In genomic region chr5:21680940-21681339, GRCm38 (mm10) we compare ENCODE assay signal across 19 mouse cellular contexts. TPM values are rescaled to one million over a fixed set of nuclear protein-coding genes. Genes with fewer than 3 reads are reported as not detected.
DNase-seq lines count a peak whose midpoint lies in the region; ATAC-seq and TF ChIP-seq lines count a peak whose summit lies in the region.
"Had no signal": no experiment of that assay in that cellular context is flagged by ENCODE, and none has a peak within 500 bp of the region (broad histone marks: within the 10 kb centered on the region; RNA-seq: fewer than 3 reads in every experiment).

No protein-coding gene starts in this region.

- no peak overlapping the region for H3K9ac ChIP-seq in kidney, embryonic 16.5 days (replicated peaks; ENCODE audit: low read length)
- H3K9ac ChIP-seq in intestine, postnatal 0 days (ENCODE audit: low read depth, low read length): no peak overlapping the region
- no peak overlapping the region for H3K9ac ChIP-seq in hindbrain, embryonic 11.5 days (ENCODE audit: low read depth, low read length)
- H3K9ac ChIP-seq: embryonic facial prominence, embryonic 15.5 days; hindbrain, embryonic 12.5 days; midbrain, embryonic 13.5 days had no signal

- WGBS in kidney, embryonic 16.5 days: 78% methylated on average over 5 of the region's 5 CpGs
- WGBS in intestine, postnatal 0 days: 86% methylated on average over 5 of the region's 5 CpGs
- 92% methylated on average over 5 of the region's 5 CpGs for WGBS in hindbrain, embryonic 11.5 days

- H3K4me1 ChIP-seq in kidney, embryonic 16.5 days (ENCODE audit: insufficient read depth, low read length): peaks cover 15% of the 10 kb centered on the region; the same call in 1 of the 2 replicates
- no peaks in the 10 kb centered on the region for H3K4me1 ChIP-seq in intestine, postnatal 0 days (replicated peaks; ENCODE audit: control insufficient read depth, insufficient read depth, low read length)
- no peaks in the 10 kb centered on the region for H3K4me1 ChIP-seq in hindbrain, embryonic 11.5 days (replicated peaks; ENCODE audit: control insufficient read depth, insufficient read depth, low read length)
- H3K4me1 ChIP-seq: hindbrain, embryonic 12.5 days; midbrain, embryonic 13.5 days had no signal

- H3K9me3 ChIP-seq in kidney, embryonic 16.5 days (ENCODE audit: low read length): peaks cover 13% of the 10 kb centered on the region; the same call in 1 of the 2 replicates
- no peaks in the 10 kb centered on the region for H3K9me3 ChIP-seq in intestine, postnatal 0 days (ENCODE audit: control insufficient read depth)
- no peaks in the 10 kb centered on the region for H3K9me3 ChIP-seq in hindbrain, embryonic 11.5 days (ENCODE audit: control insufficient read depth, low read length)
- H3K9me3 ChIP-seq: embryonic facial prominence, embryonic 15.5 days; G1E had no signal

- ATAC-seq in kidney, embryonic 16.5 days (ENCODE audit: low FRiP score, low TSS enrichment): no peak
- no peak for ATAC-seq in intestine, postnatal 0 days
- ATAC-seq in hindbrain, embryonic 11.5 days (ENCODE audit: low FRiP score): no peak
- ATAC-seq: intestine, embryonic 16.5 days; lung, postnatal 0 days; midbrain, embryonic 13.5 days had no signal

- H3K36me3 ChIP-seq in kidney, embryonic 16.5 days (ENCODE audit: insufficient read depth, low read length): peaks cover 7% of the 10 kb centered on the region
- H3K36me3 ChIP-seq in intestine, postnatal 0 days (ENCODE audit: control insufficient read depth, insufficient read depth): no peaks in the 10 kb centered on the region
- H3K36me3 ChIP-seq in hindbrain, embryonic 11.5 days (ENCODE audit: control insufficient read depth, insufficient read depth, low read length): no peaks in the 10 kb centered on the region
- H3K36me3 ChIP-seq: embryonic facial prominence, embryonic 15.5 days had no signal

- DNase-seq in frontal cortex, adult 2 months (ENCODE audit: extremely low spot score in 1 of 2, low spot score in 1 of 2): peak; percentile 38 to 58
- no peak for DNase-seq in frontal cortex, postnatal 25 days (ENCODE audit: low spot score in 2 of 2)
- DNase-seq in kidney, postnatal 14 days: no peak
- DNase-seq in right cerebral cortex, adult 18-20 months: peak; percentile 54
- no peak for DNase-seq in right cerebral cortex, postnatal 4 days
- no peak for DNase-seq in hindbrain, embryonic 11.5 days (ENCODE audit: low spot score)
- DNase-seq: adrenal gland, postnatal 36 days; cerebellum, adult 11-12 months; gastrocnemius, postnatal 10 days; liver; thymus, adult 18-20 months had no signal

- H3K4me2 ChIP-seq in kidney, embryonic 16.5 days (replicated peaks; ENCODE audit: low read depth, low read length): no peak overlapping the region
- no peak overlapping the region for H3K4me2 ChIP-seq in intestine, postnatal 0 days (replicated peaks; ENCODE audit: low read depth)
- H3K4me2 ChIP-seq in hindbrain, embryonic 11.5 days (replicated peaks; ENCODE audit: low read depth, low read length): no peak overlapping the region
- H3K4me2 ChIP-seq: embryonic facial prominence, embryonic 15.5 days; hindbrain, embryonic 12.5 days; midbrain, embryonic 13.5 days had no signal

- no peak for TF ChIP-seq CTCF in intestine, postnatal 0 days (IDR thresholded peaks at IDR 0.05; ENCODE audit: low read depth)

- H3K4me3 ChIP-seq in kidney, embryonic 16.5 days (ENCODE audit: low read length): no peak overlapping the region
- H3K4me3 ChIP-seq in intestine, postnatal 0 days (ENCODE audit: low read depth, low read length): no peak overlapping the region
- H3K4me3 ChIP-seq in hindbrain, embryonic 11.5 days (ENCODE audit: low read depth, low read length): no peak overlapping the region
- H3K4me3 ChIP-seq: embryonic facial prominence, embryonic 15.5 days; hindbrain, embryonic 12.5 days; midbrain, embryonic 13.5 days had no signal

- H3K27me3 ChIP-seq in kidney, embryonic 16.5 days (ENCODE audit: insufficient read depth, low read length): no peaks in the 10 kb centered on the region
- no peaks in the 10 kb centered on the region for H3K27me3 ChIP-seq in intestine, postnatal 0 days (replicated peaks; ENCODE audit: control insufficient read depth, insufficient read depth, low read length)
- no peaks in the 10 kb centered on the region for H3K27me3 ChIP-seq in hindbrain, embryonic 11.5 days (ENCODE audit: control insufficient read depth, insufficient read depth, low read length)
- H3K27me3 ChIP-seq: embryonic facial prominence, embryonic 15.5 days; hindbrain, embryonic 12.5 days; midbrain, embryonic 13.5 days had no signal

- peak overlapping the region; percentile 30; the same call in 1 of the 2 replicates for H3K27ac ChIP-seq in kidney, embryonic 16.5 days (ENCODE audit: low read length)
- no peak overlapping the region for H3K27ac ChIP-seq in intestine, postnatal 0 days (ENCODE audit: low read depth, low read length)
- no peak overlapping the region for H3K27ac ChIP-seq in hindbrain, embryonic 11.5 days (ENCODE audit: low read depth, low read length)
- H3K27ac ChIP-seq: embryonic facial prominence, embryonic 15.5 days; hindbrain, embryonic 12.5 days; midbrain, embryonic 13.5 days had no signal

RNA-seq across cellular contexts. Expression of gene Napepld, which starts 20.3 kb away (rescaled TPM):
- 7.6 and 7.8 TPM in 2 replicates for polyA plus RNA-seq in frontal cortex, adult 2 months (2012; rRNA removed)
- 5.9 and 7.3 TPM in 2 replicates for polyA plus RNA-seq in kidney, embryonic 16.5 days (2015; fragmentation: Nextera tagmentation; extraction: Ambion mirVana)
- polyA plus RNA-seq in intestine, postnatal 0 days (2015; fragmentation: Nextera tagmentation; extraction: Ambion mirVana): 2.1 and 2.3 TPM in 2 replicates
- polyA plus RNA-seq in hindbrain, embryonic 11.5 days (2014; fragmentation: Nextera tagmentation; extraction: Ambion mirVana): 7.0 and 7.8 TPM in 2 replicates

RNA-seq across cellular contexts. Expression of gene Armc10, which starts 35.3 kb away (rescaled TPM):
- polyA plus RNA-seq in frontal cortex, adult 2 months (2012; rRNA removed): 26.6 and 27.2 TPM in 2 replicates
- polyA plus RNA-seq in kidney, embryonic 16.5 days (2015; fragmentation: Nextera tagmentation; extraction: Ambion mirVana): 52.4 and 55.2 TPM in 2 replicates
- polyA plus RNA-seq in intestine, postnatal 0 days (2015; fragmentation: Nextera tagmentation; extraction: Ambion mirVana): 15.0 and 15.6 TPM in 2 replicates
- polyA plus RNA-seq in hindbrain, embryonic 11.5 days (2014; fragmentation: Nextera tagmentation; extraction: Ambion mirVana): 88.4 and 93.0 TPM in 2 replicates

RNA-seq across cellular contexts. Expression of gene Fbxl13, which starts 35.5 kb away (rescaled TPM):
- 0.15 and 0.20 TPM in 2 replicates for polyA plus RNA-seq in frontal cortex, adult 2 months (2012; rRNA removed)
- polyA plus RNA-seq in kidney, embryonic 16.5 days (2015; fragmentation: Nextera tagmentation; extraction: Ambion mirVana): 0.24 and 0.30 TPM in 2 replicates
- 0.07 and 0.08 TPM in 2 replicates for polyA plus RNA-seq in intestine, postnatal 0 days (2015; fragmentation: Nextera tagmentation; extraction: Ambion mirVana)
- 0.25 and 0.32 TPM in 2 replicates for polyA plus RNA-seq in hindbrain, embryonic 11.5 days (2014; fragmentation: Nextera tagmentation; extraction: Ambion mirVana)
- polyA plus RNA-seq: G1E had no signal

RNA-seq across cellular contexts. Expression of gene Pmpcb, which starts 56.0 kb away (rescaled TPM):
- 56.2 and 61.2 TPM in 2 replicates for polyA plus RNA-seq in frontal cortex, adult 2 months (2012; rRNA removed)
- 91.9 and 104 TPM in 2 replicates for polyA plus RNA-seq in kidney, embryonic 16.5 days (2015; fragmentation: Nextera tagmentation; extraction: Ambion mirVana)
- polyA plus RNA-seq in intestine, postnatal 0 days (2015; fragmentation: Nextera tagmentation; extraction: Ambion mirVana): 68.9 and 70.0 TPM in 2 replicates
- polyA plus RNA-seq in hindbrain, embryonic 11.5 days (2014; fragmentation: Nextera tagmentation; extraction: Ambion mirVana): 101 and 111 TPM in 2 replicates

Comparison
In these comparisons a context has a peak if more than half of its experiments do, and no peak if none do; other contexts are left out.
1. DNase-seq: peak in frontal cortex, adult 2 months (2 of 2) and right cerebral cortex, adult 18-20 months (single experiment); none in frontal cortex, postnatal 25 days (0 of 2), kidney, postnatal 14 days (single experiment), right cerebral cortex, postnatal 4 days (single experiment) and hindbrain, embryonic 11.5 days (single experiment).